Mouse (Mus musculus) cerebellum, adult 2 months (tissue): Measurements from ENCODE around the gene Dctd.

Experiments used
- CTCF ChIP-seq: fragments of 200-500 bp; IDR thresholded peaks from 2 replicates; pipeline ENCODE4 v1.5.1; 2011; ENCODE audit warnings: low read depth, mild to moderate bottlenecking, control low read depth, low read length, moderate library complexity, borderline replicate concordance; ENCODE audit not compliant: insufficient read depth
- POLR2A ChIP-seq: fragments of 200-500 bp; IDR thresholded peaks from 2 replicates; pipeline ENCODE4 v1.6.1; 2011; ENCODE audit warnings: low read length, control low read depth, borderline replicate concordance; ENCODE audit not compliant: insufficient read depth

GRCm38 (mm10) chr8:48136804-48137650 lies 38.1 kb downstream of the Dctd start:
- TF ChIP-seq CTCF: no peak
- TF ChIP-seq POLR2A: no peak
